Mouse (Mus musculus) kidney, adult 9 months (tissue): ENCODE results near the gene Epb41l5.

Experiments
- DNase-seq: peaks from one replicate; pipeline ENCODE4 v3.0.0; 2022

Epb41l5 gene

DNA sequence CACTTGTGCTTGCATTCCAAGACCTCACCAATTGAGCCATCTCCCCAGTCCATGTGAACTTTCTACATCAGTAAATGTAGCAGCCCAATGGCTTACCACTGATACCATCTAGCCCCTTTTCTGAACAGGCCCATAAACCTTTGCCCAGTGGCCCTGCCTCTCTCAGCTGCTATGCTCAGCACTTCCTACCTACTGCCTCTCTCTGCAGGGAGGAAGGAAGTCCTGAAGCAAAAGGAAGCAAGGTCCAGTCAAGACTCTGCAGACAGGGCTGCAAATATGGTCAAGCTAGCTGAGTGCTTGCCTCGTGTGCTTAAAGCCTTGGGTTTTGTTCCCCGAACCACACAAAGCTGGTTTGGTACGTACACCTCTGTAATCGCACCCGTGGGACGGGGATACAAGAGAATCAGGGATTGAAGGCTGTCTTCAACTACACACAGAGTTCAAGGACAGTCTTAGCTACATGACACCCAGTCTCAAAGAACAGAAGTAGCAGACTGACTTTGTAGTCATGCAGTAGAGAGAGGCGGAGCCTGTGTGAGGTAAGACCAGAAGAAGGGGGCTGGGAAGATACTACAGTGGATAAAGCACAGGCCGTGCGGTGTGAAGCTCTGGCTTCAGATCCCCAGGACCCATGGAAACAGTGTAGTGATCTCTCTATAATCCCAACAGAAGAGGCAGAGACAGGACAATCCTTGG is 150.1 kb downstream of the Epb41l5 start:
- DNase-seq = peak; percentile 58

DNA sequence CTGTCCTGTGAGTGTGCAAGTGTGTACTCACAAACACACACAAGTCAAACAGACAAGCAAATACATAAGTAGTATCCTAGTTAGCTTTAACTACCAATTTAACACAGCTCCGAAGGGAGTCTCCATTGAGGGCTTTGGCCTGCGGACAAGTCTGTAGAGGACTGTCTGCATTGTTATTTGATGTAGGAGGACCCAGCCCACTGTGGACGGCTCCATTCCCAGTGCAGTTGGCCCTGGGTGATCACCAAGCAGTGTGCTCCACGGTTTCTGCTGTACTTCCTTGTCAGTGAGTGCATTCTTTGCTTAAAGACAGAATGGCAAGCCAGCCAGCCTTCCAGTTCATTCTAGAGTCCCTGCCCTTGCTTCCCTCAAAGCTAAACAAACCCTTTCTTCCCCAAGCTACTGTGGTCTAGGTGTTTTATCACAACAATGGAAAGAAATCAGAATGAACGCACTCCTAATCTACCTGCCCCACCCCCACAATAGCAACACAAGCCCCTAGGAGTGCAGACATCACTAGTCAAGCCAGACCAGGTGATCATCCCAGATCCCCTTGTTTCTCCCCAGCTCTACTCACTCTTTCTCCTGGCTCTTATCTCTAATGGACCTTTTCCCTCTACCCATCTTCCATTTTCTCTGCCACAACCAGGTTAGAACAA is 151.3 kb downstream of the Epb41l5 start:
- no peak for DNase-seq

GRCm38 (mm10) chr1:119495396-119495775 is 153.4 kb downstream of the Epb41l5 start:
- peak; percentile 76 for DNase-seq
